Mouse (Mus musculus) CH12F3 (cell line): ENCODE results near the gene Car1.
"Not testable (repeated sequence)": the region's sequence is repeated elsewhere in the genome, so short reads cannot be mapped to it uniquely, and the experiment has no call there.

Experiments
- in situ Hi-C: fragments of 300-500 bp; cut with MboI; formaldehyde crosslinking; loops from 2 replicates; pipeline ENCODE4 v1.14.3; 2020; ENCODE audit warnings: low sequenced_read_pairs

Car1 gene

GRCm38 (mm10) chr3:14808211-14808610 is at the start of gene Car1:
Gene Car1, minus strand, starts transcription at chr3:14808368.
- in situ Hi-C loops = no loop called here

- in situ Hi-C loops = no loop called here
These were observed 49.7 kb upstream of the Car1 start for GRCm38 (mm10) chr3:14857874-14858273.

GRCm38 (mm10) chr3:14854446-14854845 is 46.3 kb upstream of the Car1 start:
- in situ Hi-C loops = no loop called here

GRCm38 (mm10) chr3:14853966-14854365 is 45.8 kb upstream of the Car1 start:
- in situ Hi-C loops = no loop called here

GRCm38 (mm10) chr3:14848587-14849254 is 40.6 kb upstream of the Car1 start:
- in situ Hi-C loops = no loop called here

GRCm38 (mm10) chr3:14839466-14840118 is 31.4 kb upstream of the Car1 start:
- in situ Hi-C loops = no loop called here

- in situ Hi-C loops = no loop called here
These were observed 30.8 kb upstream of the Car1 start for GRCm38 (mm10) chr3:14838936-14839335.

GRCm38 (mm10) chr3:14832766-14833165 is 24.6 kb upstream of the Car1 start:
- in situ Hi-C loops = no loop called here

GRCm38 (mm10) chr3:14831219-14831835 is 23.2 kb upstream of the Car1 start:
- in situ Hi-C loops = no loop called here

GRCm38 (mm10) chr3:14828896-14829295 is 20.7 kb upstream of the Car1 start:
- in situ Hi-C loops = no loop called here

- in situ Hi-C loops = no loop called here
These were observed 11.8 kb upstream of the Car1 start for GRCm38 (mm10) chr3:14819844-14820504.

GRCm38 (mm10) chr3:14815396-14815795 is 7.2 kb upstream of the Car1 start:
- in situ Hi-C loops = not testable (repeated sequence)

- in situ Hi-C loops = no loop called here
These were observed 1.5 kb downstream of the Car1 start for GRCm38 (mm10) chr3:14806702-14807101.

GRCm38 (mm10) chr3:14805962-14806361 is 2.2 kb downstream of the Car1 start:
- in situ Hi-C loops = no loop called here

GRCm38 (mm10) chr3:14804906-14805305 is 3.3 kb downstream of the Car1 start:
- in situ Hi-C loops = no loop called here

- in situ Hi-C loops = no loop called here
These were observed 11.1 kb downstream of the Car1 start for GRCm38 (mm10) chr3:14797069-14797468.

GRCm38 (mm10) chr3:14795292-14796020 is 12.7 kb downstream of the Car1 start:
- in situ Hi-C loops = no loop called here

- in situ Hi-C loops = no loop called here
These were observed 16.1 kb downstream of the Car1 start for GRCm38 (mm10) chr3:14792032-14792431.

GRCm38 (mm10) chr3:14787607-14788006 is 20.6 kb downstream of the Car1 start:
- in situ Hi-C loops = no loop called here

- in situ Hi-C loops = no loop called here
These were observed 21.0 kb downstream of the Car1 start for GRCm38 (mm10) chr3:14787136-14787535.

- in situ Hi-C loops = no loop called here
These were observed 21.6 kb downstream of the Car1 start for GRCm38 (mm10) chr3:14786551-14787079.
